Mouse (Mus musculus): ENCODE data around the gene Gm12185. TPM values are rescaled to one million over a fixed set of nuclear protein-coding genes. Genes with fewer than 3 reads are reported as not detected.
"Not testable (repeated sequence)": the region's sequence is repeated elsewhere in the genome, so short reads cannot be mapped to it uniquely, and the experiment has no call there.

Gene Gm12185
- polyA plus RNA-seq (2012; rRNA removed): 0.08 and 0.33 TPM in 2 replicates

DNA sequence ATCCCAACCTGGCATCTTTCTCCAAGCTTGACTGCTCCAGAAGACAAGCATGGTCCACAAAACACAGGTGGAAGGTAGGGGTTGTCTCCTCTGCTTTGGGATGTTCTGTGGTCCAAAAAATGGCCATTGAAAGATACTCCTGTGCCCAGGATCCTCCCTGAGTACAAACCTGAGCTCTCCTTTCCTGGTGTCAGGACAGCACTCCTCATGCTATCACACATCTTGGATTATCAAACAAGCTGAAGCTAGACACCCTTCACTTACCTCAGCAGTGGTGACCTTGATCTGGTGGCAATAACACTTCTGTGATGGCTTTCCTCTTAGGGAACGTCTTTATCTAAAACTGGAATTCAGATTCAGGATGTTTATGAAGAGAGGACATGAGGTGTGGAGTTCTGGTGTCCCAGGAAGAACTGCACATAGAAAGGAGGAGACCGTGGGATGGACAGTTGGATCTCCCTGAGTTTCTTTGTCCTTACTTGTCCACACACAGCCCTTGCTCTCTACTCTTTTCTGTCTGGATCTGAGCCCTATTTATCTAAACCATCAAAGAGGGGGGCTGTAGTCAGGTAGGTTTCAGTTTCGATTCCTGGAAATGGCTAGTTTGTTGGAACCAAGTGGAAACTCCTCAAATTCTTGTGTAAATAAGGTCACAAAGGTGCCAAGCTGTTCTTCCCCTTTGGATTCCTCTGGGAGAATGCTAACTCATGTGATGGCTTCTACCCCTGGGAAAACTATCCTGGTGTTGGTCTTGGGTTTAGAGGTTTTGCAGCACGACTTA, at the start of gene Gm12185:
TSS of gene Gm12185 (minus strand) at position 487 of the 781 bp plus-strand sequence.
- not testable (repeated sequence) for H3K4me1 ChIP-seq (ENCODE audit: control insufficient read depth, insufficient read depth, low read length); H3K4me3 ChIP-seq (ENCODE audit: insufficient read depth, low read depth, low read length); H3K36me3 ChIP-seq (ENCODE audit: control insufficient read depth, insufficient read depth, low read length); H3K27me3 ChIP-seq (replicated peaks; ENCODE audit: control insufficient read depth, insufficient read depth, low read length)
- H3K27ac ChIP-seq (ENCODE audit: insufficient read depth, low read depth, low read length): peak within 1 kb of the TSS; percentile 59; the same call in 1 of the 2 replicates
- peak; percentile 80 for DNase-seq
- WGBS: 39% methylated on average over 4 of the region's 4 CpGs

DNA sequence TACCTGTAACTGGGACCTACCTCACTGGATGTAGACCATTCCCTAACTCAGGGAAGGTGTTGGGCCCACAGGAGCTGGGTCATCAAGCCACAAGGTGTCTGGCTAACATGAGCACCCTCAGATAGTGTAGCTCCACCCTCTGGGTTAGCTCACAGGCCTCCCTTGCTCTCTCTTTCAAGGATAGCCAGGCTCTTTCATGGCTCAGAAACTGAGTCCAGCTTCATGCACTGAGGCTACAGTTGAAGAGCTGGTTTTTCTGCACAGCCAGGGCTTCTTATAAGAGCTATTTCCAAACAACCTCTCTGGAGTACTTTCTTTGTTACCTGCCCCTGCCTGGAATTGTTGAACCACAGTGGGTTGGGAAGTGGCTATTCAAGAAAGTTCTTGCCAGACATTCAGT, 20.0 kb upstream of the Gm12185 start:
- DNase-seq; H3K4me3 ChIP-seq (ENCODE audit: insufficient read depth, low read depth, low read length); H3K36me3 ChIP-seq (ENCODE audit: control insufficient read depth, insufficient read depth, low read length); H3K27me3 ChIP-seq (replicated peaks; ENCODE audit: control insufficient read depth, insufficient read depth, low read length); H3K27ac ChIP-seq (ENCODE audit: insufficient read depth, low read depth, low read length); H3K4me1 ChIP-seq (ENCODE audit: control insufficient read depth, insufficient read depth, low read length): not testable (repeated sequence)

DNA sequence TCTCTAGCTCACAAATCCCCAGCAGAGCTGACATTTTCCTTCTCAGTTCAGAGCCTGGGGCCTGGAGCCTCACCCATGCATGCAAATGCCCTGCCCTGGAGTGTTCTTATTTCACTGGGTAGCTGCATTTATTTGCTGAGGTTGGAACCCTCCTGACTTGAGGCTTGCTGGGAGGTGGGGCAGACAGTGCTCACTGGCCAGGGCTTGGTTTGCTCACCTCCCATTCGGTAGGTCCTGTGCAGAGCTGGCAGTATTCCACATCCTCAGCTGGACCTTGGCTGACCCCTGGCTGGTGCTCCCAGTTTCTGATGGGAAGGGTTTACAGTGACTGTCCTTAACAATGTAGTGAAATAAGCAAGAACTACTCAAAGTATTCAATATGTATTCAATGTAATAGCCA, 14.8 kb upstream of the Gm12185 start:
- not testable (repeated sequence) for H3K36me3 ChIP-seq (ENCODE audit: control insufficient read depth, insufficient read depth, low read length); H3K4me3 ChIP-seq (ENCODE audit: insufficient read depth, low read depth, low read length); H3K27me3 ChIP-seq (replicated peaks; ENCODE audit: control insufficient read depth, insufficient read depth, low read length); H3K4me1 ChIP-seq (ENCODE audit: control insufficient read depth, insufficient read depth, low read length); H3K27ac ChIP-seq (ENCODE audit: insufficient read depth, low read depth, low read length)
- 0% methylated on average over 1 of the region's 1 CpGs for WGBS
- peak; percentile 42 for DNase-seq

DNA sequence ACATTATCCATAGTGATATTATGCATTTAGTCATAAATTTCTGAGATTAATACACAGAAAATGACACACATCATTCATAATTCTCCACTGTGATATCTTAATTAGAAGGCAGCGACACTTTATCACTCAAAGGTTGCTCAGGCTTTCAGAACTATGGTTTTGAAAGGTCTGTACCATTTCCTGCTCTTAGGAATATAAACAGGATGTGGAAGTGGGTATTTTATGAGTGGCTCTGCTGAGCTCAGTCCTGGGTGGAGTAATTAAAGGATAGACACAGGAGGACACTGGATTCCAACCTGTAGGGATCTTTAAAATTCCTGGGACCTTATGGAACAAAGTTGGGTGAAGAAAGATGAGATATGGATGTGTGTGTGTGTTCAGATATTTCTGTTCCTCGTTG, 14.3 kb upstream of the Gm12185 start:
- not testable (repeated sequence) for H3K36me3 ChIP-seq (ENCODE audit: control insufficient read depth, insufficient read depth, low read length); H3K27ac ChIP-seq (ENCODE audit: insufficient read depth, low read depth, low read length); H3K4me1 ChIP-seq (ENCODE audit: control insufficient read depth, insufficient read depth, low read length); H3K27me3 ChIP-seq (replicated peaks; ENCODE audit: control insufficient read depth, insufficient read depth, low read length); H3K4me3 ChIP-seq (ENCODE audit: insufficient read depth, low read depth, low read length)
- DNase-seq: peak; percentile 16
- WGBS: 49% methylated on average over 2 of the region's 2 CpGs

DNA sequence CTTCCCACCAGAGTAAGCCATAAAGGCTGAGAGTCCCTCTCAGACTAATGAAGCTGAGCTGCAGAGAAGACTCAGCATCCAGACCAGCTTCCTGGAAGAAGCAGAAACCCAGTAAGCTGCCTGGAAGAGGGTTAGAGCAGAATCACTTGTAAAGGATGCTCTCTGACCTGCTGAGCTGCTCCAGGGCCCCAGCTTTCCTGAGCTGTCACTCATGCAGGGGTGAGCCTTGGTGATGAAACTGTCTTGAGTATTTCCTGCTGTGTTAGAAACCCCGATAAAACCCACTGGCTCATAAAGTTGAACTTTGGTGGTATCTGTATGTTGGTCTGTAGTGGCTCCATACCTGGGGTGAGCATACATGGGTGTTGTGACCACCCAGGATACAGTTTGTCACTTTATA, 8.4 kb upstream of the Gm12185 start:
- WGBS: 41% methylated on average over 1 of the region's 1 CpGs
- not testable (repeated sequence) for DNase-seq; H3K36me3 ChIP-seq (ENCODE audit: control insufficient read depth, insufficient read depth, low read length); H3K4me1 ChIP-seq (ENCODE audit: control insufficient read depth, insufficient read depth, low read length); H3K4me3 ChIP-seq (ENCODE audit: insufficient read depth, low read depth, low read length); H3K27ac ChIP-seq (ENCODE audit: insufficient read depth, low read depth, low read length); H3K27me3 ChIP-seq (replicated peaks; ENCODE audit: control insufficient read depth, insufficient read depth, low read length)

DNA sequence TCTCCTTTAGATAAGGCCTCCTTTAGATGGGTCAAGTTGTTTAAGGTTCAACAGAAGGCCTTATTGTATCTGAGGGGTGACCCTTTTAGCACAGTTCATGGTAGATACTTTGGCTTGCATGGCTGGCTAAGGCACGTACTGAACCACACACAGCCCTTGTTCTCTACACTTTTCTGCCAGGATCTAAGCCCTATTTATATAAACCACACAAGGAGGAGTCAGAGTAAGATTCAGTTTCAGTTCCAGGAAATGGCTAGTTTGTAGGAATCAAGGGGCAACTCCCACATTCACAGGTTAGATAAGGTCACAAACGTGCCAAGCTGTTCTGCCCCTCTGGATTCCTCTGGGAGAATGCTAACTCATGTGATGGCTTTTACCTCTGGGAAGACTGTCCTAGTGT, 2.0 kb upstream of the Gm12185 start, which contains the start of gene Tgtp1:
TSS of gene Tgtp1 (minus strand) at position 155 of the 400 bp plus-strand sequence.
- peak within 1 kb of the TSS; percentile 69; the same call in 1 of the 2 replicates for H3K27ac ChIP-seq (ENCODE audit: insufficient read depth, low read depth, low read length)
- peak; percentile 52 for DNase-seq
- not testable (repeated sequence) for H3K36me3 ChIP-seq (ENCODE audit: control insufficient read depth, insufficient read depth, low read length); H3K4me3 ChIP-seq (ENCODE audit: insufficient read depth, low read depth, low read length); H3K27me3 ChIP-seq (replicated peaks; ENCODE audit: control insufficient read depth, insufficient read depth, low read length); H3K4me1 ChIP-seq (ENCODE audit: control insufficient read depth, insufficient read depth, low read length)
- 25% methylated on average over 2 of the region's 2 CpGs for WGBS

DNA sequence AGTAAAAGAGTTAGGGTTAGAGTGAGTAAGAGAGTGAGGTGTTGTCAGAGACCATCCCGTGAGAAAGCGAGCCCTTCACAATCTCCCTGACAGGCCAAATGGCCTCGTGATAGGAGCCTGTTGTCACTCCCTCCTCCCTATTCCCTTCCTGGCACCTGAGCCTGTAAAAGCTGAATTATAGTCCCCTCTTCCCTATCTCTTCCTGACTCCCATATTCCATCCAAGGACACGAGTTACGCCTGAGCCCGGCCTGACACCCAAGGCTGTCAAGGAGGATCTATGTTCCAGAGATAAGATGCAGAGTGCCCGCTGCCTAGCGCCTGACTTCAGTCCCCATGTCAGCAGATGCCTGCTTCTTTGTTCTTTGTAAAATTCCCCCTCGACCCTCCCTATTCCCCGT, 1.3 kb upstream of the Gm12185 start:
- H3K36me3 ChIP-seq (ENCODE audit: control insufficient read depth, insufficient read depth, low read length); H3K4me3 ChIP-seq (ENCODE audit: insufficient read depth, low read depth, low read length); DNase-seq; H3K27me3 ChIP-seq (replicated peaks; ENCODE audit: control insufficient read depth, insufficient read depth, low read length); H3K4me1 ChIP-seq (ENCODE audit: control insufficient read depth, insufficient read depth, low read length): not testable (repeated sequence)
- 0 out of 2 replicates have a peak overlapping the region, but pooled peaks have one; percentile 38 for H3K27ac ChIP-seq (ENCODE audit: insufficient read depth, low read depth, low read length)
- 60% methylated on average over 10 of the region's 10 CpGs for WGBS

DNA sequence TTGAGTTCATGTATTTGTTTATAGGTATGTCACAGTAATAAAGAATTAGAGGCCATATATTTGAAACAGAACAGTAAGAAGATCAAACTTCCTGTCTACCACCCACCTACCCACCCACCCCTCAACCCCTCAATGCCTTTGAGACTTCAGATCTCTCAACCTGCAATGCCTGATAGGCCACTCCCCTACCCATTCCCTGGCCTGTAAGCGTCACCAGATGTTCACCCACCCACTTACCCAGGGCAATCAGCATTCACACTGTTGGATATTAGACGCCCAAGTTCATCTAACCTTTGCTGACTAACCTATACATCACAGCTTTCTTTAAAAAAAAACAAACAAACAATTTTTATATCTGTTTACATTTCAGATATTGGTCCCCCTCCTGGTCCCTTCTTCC, 2.0 kb downstream of the Gm12185 start:
- not testable (repeated sequence) for H3K27me3 ChIP-seq (replicated peaks; ENCODE audit: control insufficient read depth, insufficient read depth, low read length); DNase-seq; H3K36me3 ChIP-seq (ENCODE audit: control insufficient read depth, insufficient read depth, low read length); H3K4me1 ChIP-seq (ENCODE audit: control insufficient read depth, insufficient read depth, low read length); H3K27ac ChIP-seq (ENCODE audit: insufficient read depth, low read depth, low read length); H3K4me3 ChIP-seq (ENCODE audit: insufficient read depth, low read depth, low read length)
- WGBS: 62% methylated on average over 2 of the region's 2 CpGs

DNA sequence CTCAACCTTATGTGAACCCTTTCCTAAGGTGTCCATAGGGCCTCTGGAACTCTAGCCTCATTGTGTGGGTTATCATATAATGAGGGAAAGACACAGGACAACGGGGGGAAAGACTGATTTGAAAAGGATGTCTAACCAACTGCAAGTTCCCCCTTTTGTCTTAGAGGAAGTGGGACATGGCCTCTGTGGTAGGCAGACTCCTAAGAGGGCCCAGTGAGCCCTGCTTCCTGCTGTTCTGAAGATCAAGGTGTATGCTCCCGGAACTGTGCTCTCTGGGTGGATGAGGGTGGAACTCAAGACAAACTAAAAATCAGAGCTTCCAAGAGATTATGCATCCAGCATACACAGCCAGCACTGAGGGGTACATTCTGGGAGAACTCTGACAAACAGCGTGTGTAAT, 3.8 kb downstream of the Gm12185 start:
- H3K36me3 ChIP-seq (ENCODE audit: control insufficient read depth, insufficient read depth, low read length); DNase-seq; H3K27ac ChIP-seq (ENCODE audit: insufficient read depth, low read depth, low read length); H3K4me1 ChIP-seq (ENCODE audit: control insufficient read depth, insufficient read depth, low read length); H3K27me3 ChIP-seq (replicated peaks; ENCODE audit: control insufficient read depth, insufficient read depth, low read length); H3K4me3 ChIP-seq (ENCODE audit: insufficient read depth, low read depth, low read length): not testable (repeated sequence)
- 77% methylated on average over 2 of the region's 3 CpGs for WGBS

DNA sequence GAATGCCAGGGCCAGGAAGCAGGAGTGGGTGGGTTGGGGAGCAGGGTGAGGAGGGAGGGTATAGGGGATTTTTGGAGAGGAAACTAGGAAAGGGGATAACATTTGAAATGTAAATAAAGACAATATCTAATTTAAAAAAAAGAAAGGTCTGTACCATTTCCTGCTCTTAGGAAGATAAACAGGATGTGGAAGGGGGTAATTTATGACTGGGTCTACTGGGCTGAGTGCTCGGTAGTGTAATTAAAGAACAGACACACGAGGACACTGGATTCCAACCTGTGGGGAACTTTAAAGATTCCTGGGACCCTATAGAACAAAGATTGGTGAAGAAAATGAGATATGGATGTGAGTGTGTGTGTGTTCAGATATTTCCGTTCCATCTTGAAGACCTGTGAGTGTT, 9.2 kb downstream of the Gm12185 start:
- not testable (repeated sequence) for H3K27me3 ChIP-seq (replicated peaks; ENCODE audit: control insufficient read depth, insufficient read depth, low read length); H3K4me3 ChIP-seq (ENCODE audit: insufficient read depth, low read depth, low read length); H3K36me3 ChIP-seq (ENCODE audit: control insufficient read depth, insufficient read depth, low read length); DNase-seq; H3K4me1 ChIP-seq (ENCODE audit: control insufficient read depth, insufficient read depth, low read length); H3K27ac ChIP-seq (ENCODE audit: insufficient read depth, low read depth, low read length)
- no CpG with 5 or more reads among the region's 3 CpGs for WGBS

DNA sequence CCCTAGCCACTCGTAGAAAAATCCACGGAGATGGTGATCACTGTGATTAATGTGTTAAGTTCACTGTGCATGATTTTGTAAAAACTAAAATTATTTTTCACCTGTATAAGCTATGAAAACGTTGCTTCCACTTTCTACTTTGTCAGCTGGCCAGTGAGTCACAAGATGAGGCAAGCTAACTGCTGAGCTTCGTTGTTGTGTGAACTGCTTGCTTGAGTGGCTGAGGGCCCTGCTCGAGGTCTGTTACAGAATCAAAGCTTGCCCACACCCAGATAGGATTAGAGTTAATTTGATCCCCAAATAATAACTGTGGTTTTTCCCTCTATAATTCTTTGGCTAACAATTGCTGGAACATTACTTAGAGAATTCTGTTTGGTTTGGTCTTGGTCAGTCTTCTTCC, 12.0 kb downstream of the Gm12185 start:
- not testable (repeated sequence) for H3K4me3 ChIP-seq (ENCODE audit: insufficient read depth, low read depth, low read length); H3K4me1 ChIP-seq (ENCODE audit: control insufficient read depth, insufficient read depth, low read length); H3K27ac ChIP-seq (ENCODE audit: insufficient read depth, low read depth, low read length); DNase-seq; H3K27me3 ChIP-seq (replicated peaks; ENCODE audit: control insufficient read depth, insufficient read depth, low read length); H3K36me3 ChIP-seq (ENCODE audit: control insufficient read depth, insufficient read depth, low read length)
- no CpG with 5 or more reads among the region's 5 CpGs for WGBS

Measured in kidney, adult 2 months (tissue).